Mouse (Mus musculus) left cerebral cortex, adult 2 months (tissue): Measurements from ENCODE around the gene Lamb2. TPM values are rescaled to one million over a fixed set of nuclear protein-coding genes. Genes with fewer than 3 reads are reported as not detected.

Source experiments
- DNase-seq, 2 experiments: peaks; one replicate each; pipeline ENCODE4 v3.0.0; 2021 to 2022; ENCODE audit warnings: low spot score in 2 of 2, mixed read lengths in 1 of 2; ENCODE audit errors: extremely low spot score in 1 of 2
- H3K27ac ChIP-seq: fragments of 200-600 bp; 2 replicates; pipeline ENCODE4 v1.8.1; 2022
- H3K4me3 ChIP-seq: fragments of 200-600 bp; 2 replicates; pipeline ENCODE4 v1.8.1; 2022
- CTCF ChIP-seq: fragments of 200-600 bp; IDR thresholded peaks from 2 replicates; pipeline ENCODE4 v1.8.1; 2022; ENCODE audit warnings: antibody characterized with exemption, mild to moderate bottlenecking, moderate library complexity
- intact Hi-C: fragments of 180-260 bp; cut with DNase I; formaldehyde crosslinking; loops from one replicate; pipeline ENCODE4 v1.15.1; 2025
- long read RNA-seq, 2 experiments: library from polyadenylated mRNA; stranded (forward); transcript quantifications; one replicate each; pipeline ENCODE4 v2.0.0; 2021; ENCODE audit warnings: borderline mapping rate in 2 of 2
- total RNA-seq, 2 experiments: library from RNA; stranded (reverse); gene quantifications; 2 replicates each; pipeline ENCODE4 v1.2.3; 2021

Lamb2 gene
- total RNA-seq: 10 to 100 TPM; 28.2 to 29.4 TPM
- long read RNA-seq, experiment 1, full-length matches to known transcripts: 26 of 54 reads
- long read RNA-seq, experiment 1, partial matches to known transcripts: 13 of 54 reads
- long read RNA-seq, experiment 1, other reads (novel, unspliced or antisense): 15 of 54 reads
- long read RNA-seq, experiment 2, full-length matches to known transcripts: 28 of 57 reads
- long read RNA-seq, experiment 2, partial matches to known transcripts: 13 of 57 reads
- long read RNA-seq, experiment 2, other reads (novel, unspliced or antisense): 16 of 57 reads

GRCm38 (mm10) chr9:108479721-108480351 is at the start of gene Lamb2:
TSS of gene Lamb2 (plus strand) at chr9:108479736.
- TF ChIP-seq CTCF: no peak
- peak within 1 kb of the TSS; percentile 66 for H3K27ac ChIP-seq
- DNase-seq: no peak

GRCm38 (mm10) chr9:108431431-108432067 is 48.0 kb upstream of the Lamb2 start:
- Histone ChIP-seq H3K27ac (no peak overlapping the region), H3K4me3 (no peak overlapping the region)
- no peak for TF ChIP-seq CTCF
- intact Hi-C loops: no loop called here
- no peak for DNase-seq

More at GRCm38 (mm10) chr9:108479721-108480351, at the start of gene Lamb2:
- intact Hi-C loops: no loop called here
- H3K4me3 ChIP-seq: peak within 1 kb of the TSS; percentile 46

DNA sequence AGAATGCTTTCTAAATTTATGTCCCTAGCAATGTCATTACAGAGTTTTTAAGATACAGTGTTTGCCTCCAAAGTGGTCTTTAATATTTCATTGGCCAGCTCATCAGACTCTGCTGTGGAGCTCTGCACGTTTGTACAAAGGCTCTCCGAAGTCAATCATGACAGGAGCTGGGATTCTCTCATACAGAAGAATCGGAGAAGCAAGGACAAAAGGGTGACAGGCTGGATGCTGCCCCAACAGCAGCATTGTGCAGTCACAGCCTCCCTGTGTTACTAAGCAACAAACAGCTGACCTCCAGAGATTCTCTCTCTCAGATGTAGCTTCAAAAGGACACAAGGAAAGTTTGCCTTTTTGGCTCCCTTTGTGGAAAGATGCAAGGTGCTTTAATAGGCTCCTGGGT is 43.4 kb upstream of the Lamb2 start, which contains the start of gene BC048562:
Gene BC048562, plus strand, starts transcription at position 301 of the 400 bp plus-strand sequence.
- H3K4me3 ChIP-seq: no peak within 1 kb of the TSS
- no peak for TF ChIP-seq CTCF
- no peak within 1 kb of the TSS for H3K27ac ChIP-seq
- intact Hi-C loops: no loop called here
- DNase-seq: no peak

DNA sequence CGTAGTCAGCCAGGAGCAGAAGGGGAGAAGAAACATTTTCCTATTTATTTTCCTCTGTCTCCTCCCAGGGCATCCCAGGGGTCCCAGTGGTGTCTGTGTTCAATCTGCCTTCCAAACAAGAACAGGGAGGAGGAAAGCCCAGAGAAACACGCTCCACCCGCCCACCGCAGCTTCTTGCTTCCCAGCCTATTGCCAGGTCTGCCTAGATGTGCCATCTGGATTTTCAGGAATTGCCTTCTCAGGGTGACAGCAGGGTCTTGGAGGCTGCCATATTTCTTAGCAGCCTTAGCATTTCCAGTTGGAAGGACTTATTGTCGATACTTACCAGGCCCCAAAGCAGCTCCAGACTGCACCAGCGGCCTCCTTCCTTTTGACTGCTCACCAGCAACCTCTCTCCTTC is 40.4 kb upstream of the Lamb2 start:
- Histone ChIP-seq H3K27ac (no peak overlapping the region), H3K4me3 (no peak overlapping the region)
- DNase-seq: peak in 1 of 2 experiments; percentile 18
- no peak for TF ChIP-seq CTCF
- intact Hi-C loops: no loop called here

DNA sequence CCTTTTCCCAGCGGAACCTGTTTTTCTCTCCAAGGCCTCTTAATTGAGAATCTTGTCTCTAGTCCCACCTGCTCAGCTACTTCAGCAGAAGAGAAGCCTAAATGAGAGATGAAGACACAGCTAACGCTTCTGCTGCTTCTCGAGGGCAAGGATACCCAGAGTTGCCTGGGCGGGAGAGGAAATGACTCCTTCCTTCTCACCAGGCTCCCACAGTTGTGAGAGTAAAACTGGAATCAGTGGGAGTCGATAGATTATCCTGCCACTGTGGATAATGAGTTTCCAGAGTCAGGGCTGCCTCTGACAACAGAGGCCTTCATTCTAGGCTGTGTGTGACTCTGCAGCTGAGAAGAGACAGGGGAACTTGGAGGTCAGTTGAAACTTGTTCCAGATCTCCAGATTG is 39.1 kb upstream of the Lamb2 start:
- no peak for DNase-seq
- peak overlapping the region; percentile 42 for H3K27ac ChIP-seq
- no peak for TF ChIP-seq CTCF
- H3K4me3 ChIP-seq: no peak overlapping the region
- intact Hi-C loops: loop anchor here (2.0 kb wide), 2 partner anchors 30 to 38 kb away; no protein-coding TSS in a partner anchor

GRCm38 (mm10) chr9:108441236-108441919 is 38.2 kb upstream of the Lamb2 start:
- no peak for TF ChIP-seq CTCF
- intact Hi-C loops: loop anchor here (2.0 kb wide), 2 partner anchors 31 to 39 kb away; no protein-coding TSS in a partner anchor
- no peak for DNase-seq
- Histone ChIP-seq H3K4me3 (no peak overlapping the region; the same call in 1 of the 2 replicates), H3K27ac (peak overlapping the region; percentile 42)

- Histone ChIP-seq H3K4me3 (no peak overlapping the region), H3K27ac (no peak overlapping the region)
- DNase-seq: no peak
- TF ChIP-seq CTCF: no peak
- intact Hi-C loops: no loop called here
These were observed 34.4 kb upstream of the Lamb2 start for GRCm38 (mm10) chr9:108445125-108445524.

- DNase-seq: peak; percentile 59 to 62
- Histone ChIP-seq H3K27ac (peak overlapping the region; percentile 67), H3K4me3 (peak overlapping the region; percentile 20)
- TF ChIP-seq CTCF: no peak
- intact Hi-C loops: no loop called here
These were observed 29.7 kb upstream of the Lamb2 start for GRCm38 (mm10) chr9:108449860-108450259.

DNA sequence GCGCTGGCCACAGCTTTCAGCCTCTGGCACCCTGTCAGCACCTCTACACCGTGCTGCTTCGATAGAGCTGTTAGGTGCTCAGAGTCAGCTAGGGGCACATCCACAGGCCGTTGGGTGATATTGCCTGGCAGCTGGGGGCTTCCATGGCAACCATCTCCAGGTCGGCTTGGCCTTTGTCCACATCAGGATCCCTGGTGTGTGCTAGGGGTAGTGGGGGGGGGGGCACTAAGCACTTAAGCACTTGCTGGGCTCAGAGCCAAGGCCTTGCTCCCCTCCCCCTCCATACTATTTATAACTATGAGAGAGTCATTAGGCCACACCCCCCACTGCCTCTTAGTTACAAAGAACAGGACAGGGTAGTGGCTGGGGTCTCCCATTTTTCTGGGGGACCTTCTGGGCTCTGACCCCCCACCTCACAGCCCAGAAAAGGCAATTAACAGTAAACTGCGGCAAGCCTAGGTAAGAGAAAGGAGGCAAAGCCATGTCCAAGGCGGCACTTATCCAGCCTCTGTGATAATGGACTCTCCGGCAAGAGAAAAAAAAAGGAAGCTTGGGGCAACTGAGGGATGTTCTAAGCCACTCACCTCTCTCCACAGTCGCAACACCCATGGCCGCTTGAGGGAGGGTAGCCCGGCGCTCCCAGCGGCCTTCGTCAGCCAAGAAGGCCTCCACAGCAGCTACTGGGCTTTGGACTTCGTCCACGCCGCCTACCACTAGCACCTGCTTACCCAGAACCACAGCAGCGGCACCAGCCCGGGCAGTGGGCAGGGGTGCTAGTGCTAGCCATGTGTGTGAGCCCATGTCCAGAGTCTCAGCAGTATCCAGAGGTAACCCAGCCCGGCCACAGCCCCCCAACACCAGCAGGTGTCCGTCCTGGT is 29.0 kb upstream of the Lamb2 start:
- Histone ChIP-seq H3K27ac (peak overlapping the region; percentile 67), H3K4me3 (peak overlapping the region; percentile 71)
- TF ChIP-seq CTCF: no peak
- DNase-seq: peak in 1 of 2 experiments; percentile 68
- intact Hi-C loops: no loop called here

- Histone ChIP-seq H3K27ac (peak overlapping the region; percentile 67), H3K4me3 (peak overlapping the region; percentile 71)
- TF ChIP-seq CTCF: no peak
- DNase-seq: no peak
- intact Hi-C loops: no loop called here
These were observed 28.4 kb upstream of the Lamb2 start for GRCm38 (mm10) chr9:108451170-108451493.

DNA sequence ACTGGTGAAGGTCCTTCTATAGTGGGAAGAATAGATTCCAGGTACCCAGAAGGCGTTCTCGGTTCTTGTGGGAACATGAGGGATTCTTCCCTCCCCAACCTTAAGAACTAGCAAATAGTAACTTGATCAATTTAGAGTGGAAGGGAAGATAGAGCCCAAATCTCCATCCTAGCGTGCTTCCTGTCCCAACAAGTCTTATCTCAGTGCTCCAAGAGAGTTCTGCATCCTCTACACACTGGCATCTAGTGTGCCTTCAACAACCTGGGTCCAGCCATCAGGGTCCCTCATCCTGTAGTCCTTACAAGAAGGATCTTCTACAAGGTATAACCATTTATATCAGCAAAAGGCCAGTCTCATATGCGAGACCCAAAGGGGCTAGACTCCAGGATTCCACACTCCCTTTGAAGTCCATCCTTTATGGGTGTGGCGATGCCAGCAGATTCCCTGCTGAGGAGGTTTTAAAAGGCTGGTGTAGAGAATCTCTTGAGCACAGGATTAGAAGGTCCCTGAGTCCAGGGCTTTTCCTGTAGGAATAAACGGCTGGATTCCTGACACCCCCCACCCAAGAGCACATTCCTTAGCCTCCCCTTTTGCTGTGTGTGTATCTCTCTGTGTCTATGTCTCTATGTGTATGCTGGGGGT is 27.9 kb upstream of the Lamb2 start:
- intact Hi-C loops: loop anchor here (2.0 kb wide), 1 partner anchor 51 kb away; no protein-coding TSS in a partner anchor
- peak overlapping the region; percentile 84 for H3K27ac ChIP-seq

More for the DNA sequence above, 27.9 kb upstream of the Lamb2 start:
- H3K4me3 ChIP-seq: peak overlapping the region; percentile 71
- DNase-seq: no peak
- no peak for TF ChIP-seq CTCF
